Mouse (Mus musculus): ENCODE measurements around the gene Ptges3l. TPM values are rescaled to one million over a fixed set of nuclear protein-coding genes. Genes with fewer than 3 reads are reported as not detected.
"Not testable (repeated sequence)": the region's sequence is repeated elsewhere in the genome, so short reads cannot be mapped to it uniquely, and the experiment has no call there.

The Ptges3l gene
- polyA plus RNA-seq, 1 experiment from 2014 or later: 1.3 TPM

GRCm38 (mm10) chr11:101441450-101442126 lies 16.5 kb upstream of the Ptges3l start:
- H3K9ac ChIP-seq: peak overlapping the region; percentile 66; the same call in 1 of the 2 replicates
- not testable (repeated sequence) for ATAC-seq
- H3K27ac ChIP-seq: peak overlapping the region; percentile 83; the same call in 1 of the 2 replicates

GRCm38 (mm10) chr11:101438006-101438405 lies 12.9 kb upstream of the Ptges3l start:
- not testable (repeated sequence) for H3K9me3 ChIP-seq (replicated peaks); ATAC-seq; H3K4me2 ChIP-seq; H3K27ac ChIP-seq; H3K4me3 ChIP-seq; H3K9ac ChIP-seq; H3K27me3 ChIP-seq (replicated peaks)
- WGBS (ENCODE audit: insufficient replicate concordance): 36% methylated on average over 3 of the region's 3 CpGs
- Histone ChIP-seq H3K36me3 (peaks cover 33% of the 10 kb centered on the region), H3K4me1 (peaks cover 10% of the 10 kb centered on the region)

More at GRCm38 (mm10) chr11:101441450-101442126, 16.5 kb upstream of the Ptges3l start:
- Histone ChIP-seq H3K36me3 (peaks cover 36% of the 10 kb centered on the region), H3K4me3 (peak overlapping the region; percentile 89), H3K4me2 (peak overlapping the region; percentile 90), H3K4me1 (peaks cover 28% of the 10 kb centered on the region)
- not testable (repeated sequence) for H3K27me3 ChIP-seq (replicated peaks); H3K9me3 ChIP-seq (replicated peaks)
- WGBS (ENCODE audit: insufficient replicate concordance): 23% methylated on average over 15 of the region's 15 CpGs

DNA sequence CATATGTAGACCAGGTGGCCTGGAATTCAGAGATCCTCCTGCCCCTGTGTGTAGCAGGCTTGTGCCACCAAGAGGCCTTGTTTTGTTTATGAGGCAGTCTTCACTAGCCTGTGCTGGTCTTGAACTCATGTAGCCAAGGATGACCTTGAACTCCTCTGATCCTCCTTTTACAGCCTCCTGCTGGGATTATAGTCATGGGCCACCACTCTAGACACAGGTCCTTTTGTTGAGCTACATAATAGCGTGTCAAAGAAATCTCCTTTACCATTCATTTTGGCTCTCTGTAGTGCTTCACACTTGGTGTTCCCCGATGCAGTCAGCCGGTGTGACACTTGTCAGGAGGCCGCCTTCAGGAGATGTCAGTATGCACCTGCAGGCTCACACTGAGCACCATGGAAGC lies 11.8 kb upstream of the Ptges3l start:
- H3K9ac ChIP-seq: no peak overlapping the region
- H3K27ac ChIP-seq: no peak overlapping the region
- H3K27me3 ChIP-seq (replicated peaks): no peaks in the 10 kb centered on the region
- 81% methylated on average over 4 of the region's 4 CpGs for WGBS (ENCODE audit: insufficient replicate concordance)
- peaks cover 40% of the 10 kb centered on the region for H3K36me3 ChIP-seq
- no peak overlapping the region for H3K4me3 ChIP-seq
- no peaks in the 10 kb centered on the region for H3K9me3 ChIP-seq (replicated peaks)
- H3K4me2 ChIP-seq: no peak overlapping the region
- ATAC-seq: no peak
- H3K4me1 ChIP-seq: peaks cover 8% of the 10 kb centered on the region

GRCm38 (mm10) chr11:101435831-101436230 lies 10.7 kb upstream of the Ptges3l start:
- no peak overlapping the region for H3K9ac ChIP-seq
- no peak overlapping the region for H3K4me2 ChIP-seq
- no peak overlapping the region for H3K27ac ChIP-seq
- no peak overlapping the region for H3K4me3 ChIP-seq
- peaks cover 8% of the 10 kb centered on the region for H3K4me1 ChIP-seq
- ATAC-seq: 0 out of 2 replicates have a peak, but pooled peaks have one; percentile 35
- H3K9me3 ChIP-seq (replicated peaks): no peaks in the 10 kb centered on the region
- H3K36me3 ChIP-seq: peaks cover 50% of the 10 kb centered on the region
- H3K27me3 ChIP-seq (replicated peaks): no peaks in the 10 kb centered on the region
- WGBS (ENCODE audit: insufficient replicate concordance): 45% methylated on average over 4 of the region's 4 CpGs

DNA sequence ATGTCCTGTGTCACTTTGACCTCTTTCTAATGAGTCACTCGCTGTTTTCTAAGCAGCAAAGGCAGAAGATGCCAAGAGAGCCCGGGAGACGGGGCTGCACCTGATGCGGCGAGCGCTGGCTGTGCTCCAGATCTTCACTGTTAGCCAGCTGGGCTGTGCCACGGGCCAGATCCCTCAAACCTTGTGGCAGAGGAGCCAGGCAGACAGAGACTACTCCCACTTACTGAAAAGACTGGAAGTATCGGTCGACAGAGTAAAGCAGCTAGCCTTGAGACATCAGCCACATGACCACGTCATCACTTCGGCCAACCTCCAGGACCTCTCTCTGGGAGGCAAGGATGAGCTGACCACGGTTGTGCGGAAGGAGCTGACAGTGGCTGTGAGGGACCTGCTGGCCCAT lies 8.3 kb upstream of the Ptges3l start:
- Histone ChIP-seq H3K4me2 (no peak overlapping the region), H3K9ac (no peak overlapping the region), H3K36me3 (peaks cover 72% of the 10 kb centered on the region), H3K27me3 (replicated peaks) (no peaks in the 10 kb centered on the region), H3K4me3 (no peak overlapping the region), H3K9me3 (replicated peaks) (no peaks in the 10 kb centered on the region), H3K27ac (no peak overlapping the region), H3K4me1 (peaks cover 8% of the 10 kb centered on the region)
- no peak for ATAC-seq
- WGBS (ENCODE audit: insufficient replicate concordance): 90% methylated on average over 13 of the region's 13 CpGs

- H3K27me3 ChIP-seq (replicated peaks): no peaks in the 10 kb centered on the region
- H3K4me3 ChIP-seq: no peak overlapping the region
- no peak overlapping the region for H3K9ac ChIP-seq
- H3K4me2 ChIP-seq: no peak overlapping the region
- H3K36me3 ChIP-seq: peaks cover 72% of the 10 kb centered on the region
- no peak for ATAC-seq
- H3K4me1 ChIP-seq: peaks cover 20% of the 10 kb centered on the region
- H3K27ac ChIP-seq: no peak overlapping the region
- H3K9me3 ChIP-seq (replicated peaks): no peaks in the 10 kb centered on the region
- WGBS (ENCODE audit: insufficient replicate concordance): 81% methylated on average over 9 of the region's 9 CpGs
Observed at GRCm38 (mm10) chr11:101431327-101431726, 6.2 kb upstream of the Ptges3l start.

DNA sequence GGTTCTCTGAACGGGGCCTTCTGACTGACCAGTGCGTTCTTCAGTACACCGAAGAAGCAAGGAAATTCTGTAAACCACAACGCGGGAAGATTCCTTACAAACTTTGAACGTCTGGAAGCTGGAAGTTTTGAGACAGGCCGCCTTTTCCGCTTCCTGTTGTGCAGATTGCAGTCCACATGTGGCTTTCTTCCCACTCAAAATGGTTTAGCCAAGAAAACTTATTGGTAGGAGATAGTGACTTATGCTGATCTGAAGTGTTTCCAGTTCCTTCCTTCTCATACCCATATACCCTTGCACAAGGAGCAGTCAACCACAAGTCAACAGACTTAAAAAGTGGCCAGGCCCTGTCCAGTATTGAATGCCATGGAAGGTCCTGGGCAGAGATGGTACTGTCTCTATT lies 1.0 kb upstream of the Ptges3l start:
- peak overlapping the region; percentile 99 for H3K4me2 ChIP-seq
- no peaks in the 10 kb centered on the region for H3K27me3 ChIP-seq (replicated peaks)
- peaks cover 32% of the 10 kb centered on the region for H3K4me1 ChIP-seq
- peaks cover 25% of the 10 kb centered on the region for H3K36me3 ChIP-seq
- peak overlapping the region; percentile 98 for H3K4me3 ChIP-seq
- 42% methylated on average over 8 of the region's 8 CpGs for WGBS (ENCODE audit: insufficient replicate concordance)
- no peaks in the 10 kb centered on the region for H3K9me3 ChIP-seq (replicated peaks)
- ATAC-seq: no peak
- no peak overlapping the region for H3K27ac ChIP-seq
- peak overlapping the region; percentile 85 for H3K9ac ChIP-seq

- WGBS (ENCODE audit: insufficient replicate concordance): 10% methylated on average over 23 of the region's 23 CpGs
Observed at GRCm38 (mm10) chr11:101424105-101424851, 855 bp downstream of the Ptges3l start, which contains the start of gene Gm27029. Gene Gm27029, minus strand, starts transcription at chr11:101424796.

GRCm38 (mm10) chr11:101420148-101420547 lies 5.0 kb downstream of the Ptges3l start:
- Histone ChIP-seq H3K36me3 (no peaks in the 10 kb centered on the region), H3K9ac (no peak overlapping the region), H3K4me1 (peaks cover 30% of the 10 kb centered on the region), H3K4me3 (no peak overlapping the region), H3K27me3 (replicated peaks) (no peaks in the 10 kb centered on the region), H3K4me2 (no peak overlapping the region), H3K9me3 (replicated peaks) (no peaks in the 10 kb centered on the region), H3K27ac (no peak overlapping the region)
- 66% methylated on average over 5 of the region's 5 CpGs for whole genome bisulfite sequencing (ENCODE audit: insufficient replicate concordance)
- no peak for ATAC-seq

More at GRCm38 (mm10) chr11:101424105-101424851, 855 bp downstream of the Ptges3l start, which contains the start of gene Gm27029:
- Histone ChIP-seq H3K4me3 (peak within 1 kb of the TSS; percentile 98), H3K27me3 (replicated peaks) (no peaks in the 10 kb centered on the region), H3K4me2 (peak within 1 kb of the TSS; percentile 99), H3K4me1 (peaks cover 39% of the 10 kb centered on the region), H3K36me3 (peaks cover 6% of the 10 kb centered on the region; the same call in 1 of the 2 replicates), H3K9me3 (replicated peaks) (no peaks in the 10 kb centered on the region), H3K27ac (peak within 1 kb of the TSS; percentile 78), H3K9ac (peak within 1 kb of the TSS; percentile 85)
- ATAC-seq: no peak

GRCm38 (mm10) chr11:101419610-101420009 lies 5.5 kb downstream of the Ptges3l start:
- H3K4me3 ChIP-seq: no peak overlapping the region
- no peak overlapping the region for H3K9ac ChIP-seq
- H3K9me3 ChIP-seq (replicated peaks): no peaks in the 10 kb centered on the region
- H3K4me1 ChIP-seq: peaks cover 28% of the 10 kb centered on the region
- WGBS (ENCODE audit: insufficient replicate concordance): 32% methylated on average over 3 of the region's 3 CpGs
- no peak overlapping the region for H3K4me2 ChIP-seq
- no peaks in the 10 kb centered on the region for H3K36me3 ChIP-seq
- H3K27ac ChIP-seq: no peak overlapping the region
- no peaks in the 10 kb centered on the region for H3K27me3 ChIP-seq (replicated peaks)
- no peak for ATAC-seq

DNA sequence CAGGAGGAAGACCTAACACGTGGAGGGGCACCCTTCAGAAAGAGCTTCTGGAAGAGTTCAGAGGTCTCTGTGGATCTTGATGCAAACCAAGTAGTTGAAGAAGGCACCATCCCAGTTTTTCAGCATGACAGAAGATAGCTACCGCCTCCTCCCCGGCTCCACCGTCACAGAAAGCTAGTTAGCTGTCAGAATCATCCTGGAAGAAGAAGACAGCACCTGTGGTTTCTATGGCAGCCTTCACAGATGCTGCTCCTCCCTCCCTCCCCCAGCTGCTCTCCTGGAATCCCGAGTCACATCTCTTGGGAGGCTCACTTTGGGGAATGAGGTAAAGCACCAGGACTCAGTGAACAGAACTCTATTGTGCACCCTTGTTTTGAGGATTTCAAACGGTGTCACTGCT lies 6.1 kb downstream of the Ptges3l start:
- H3K27me3 ChIP-seq (replicated peaks): no peaks in the 10 kb centered on the region
- H3K4me3 ChIP-seq: no peak overlapping the region
- no peak overlapping the region for H3K4me2 ChIP-seq
- no peak overlapping the region for H3K9ac ChIP-seq
- peaks cover 2% of the 10 kb centered on the region; the same call in 1 of the 2 replicates for H3K36me3 ChIP-seq
- ATAC-seq: no peak
- 61% methylated on average over 6 of the region's 6 CpGs for WGBS (ENCODE audit: insufficient replicate concordance)
- H3K9me3 ChIP-seq (replicated peaks): no peaks in the 10 kb centered on the region
- H3K27ac ChIP-seq: no peak overlapping the region
- H3K4me1 ChIP-seq: peaks cover 22% of the 10 kb centered on the region
